9 mouse cellular contexts compared by ENCODE assay signal in the genomic region with DNA sequence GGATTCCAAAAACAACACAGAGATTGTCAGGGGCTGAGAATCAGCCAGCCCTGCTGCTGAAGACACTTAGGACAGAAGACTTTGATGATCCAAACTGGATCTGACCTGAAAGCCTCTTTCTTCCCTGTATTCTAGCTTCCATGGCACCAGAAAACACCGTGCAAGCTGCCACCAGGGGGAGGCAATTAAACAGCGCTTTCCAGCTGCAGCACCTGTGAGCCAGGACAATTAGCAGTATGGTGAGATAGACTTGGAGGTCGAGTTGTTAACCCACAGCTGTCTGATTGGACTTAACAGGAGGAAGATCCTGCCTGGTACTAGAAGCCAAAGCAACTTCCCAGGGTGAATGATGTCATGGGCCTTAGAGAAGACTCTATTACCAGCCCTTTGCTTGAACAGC. TPM values are rescaled to one million over a fixed set of nuclear protein-coding genes. Genes with fewer than 3 reads are reported as not detected.
DNase-seq lines count a peak whose midpoint lies in the region; ATAC-seq lines count a peak whose summit lies in the region.
"Had no signal": no experiment of that assay in that cellular context is flagged by ENCODE, and none has a peak within 500 bp of the region (broad histone marks: within the 10 kb centered on the region; RNA-seq: fewer than 3 reads in every experiment).

No protein-coding gene starts in this region.

- no peak overlapping the region for H3K4me2 ChIP-seq in embryonic facial prominence, embryonic 14.5 days (ENCODE audit: low read depth, low read length)
- no peak overlapping the region for H3K4me2 ChIP-seq in intestine, embryonic 15.5 days (replicated peaks)
- H3K4me2 ChIP-seq: midbrain, embryonic 12.5 days had no signal

- no peak overlapping the region for H3K4me3 ChIP-seq in embryonic facial prominence, embryonic 14.5 days (ENCODE audit: low read depth, low read length)
- H3K4me3 ChIP-seq in intestine, embryonic 15.5 days (replicated peaks) = no peak overlapping the region
- H3K4me3 ChIP-seq: midbrain, embryonic 12.5 days had no signal

- H3K4me1 ChIP-seq in embryonic facial prominence, embryonic 14.5 days (ENCODE audit: control insufficient read depth, insufficient read depth, low read length) = no peaks in the 10 kb centered on the region
- peaks cover 12% of the 10 kb centered on the region for H3K4me1 ChIP-seq in intestine, embryonic 15.5 days (replicated peaks)

- WGBS in embryonic facial prominence, embryonic 14.5 days = 6% methylated on average over 3 of the region's 3 CpGs
- 7% methylated on average over 3 of the region's 3 CpGs for WGBS in intestine, embryonic 15.5 days

- H3K27me3 ChIP-seq in embryonic facial prominence, embryonic 14.5 days (replicated peaks; ENCODE audit: control insufficient read depth, insufficient read depth, low read length) = peaks cover 6% of the 10 kb centered on the region
- H3K27me3 ChIP-seq in intestine, embryonic 15.5 days (replicated peaks) = no peaks in the 10 kb centered on the region

- peak; percentile 57 for DNase-seq in embryo, embryonic 10 days (ENCODE audit: low spot score)
- no peak for DNase-seq in embryo, embryonic 9.5 days (ENCODE audit: extremely low spot score)
- DNase-seq in ovary, postnatal 14 days (ENCODE audit: low spot score) = peak; percentile 39
- DNase-seq in ovary, adult 18-20 months (ENCODE audit: low spot score) = no peak
- DNase-seq in embryonic facial prominence, embryonic 14.5 days (ENCODE audit: low spot score) = peak; percentile 53
- peak; percentile 67 for DNase-seq in lung, postnatal 14 days

- H3K9ac ChIP-seq in embryonic facial prominence, embryonic 14.5 days (ENCODE audit: low read depth, low read length) = no peak overlapping the region
- H3K9ac ChIP-seq in intestine, embryonic 15.5 days = no peak overlapping the region
- H3K9ac ChIP-seq: midbrain, embryonic 12.5 days had no signal

- no peaks in the 10 kb centered on the region for H3K9me3 ChIP-seq in embryonic facial prominence, embryonic 14.5 days (ENCODE audit: control insufficient read depth, low read length)
- H3K9me3 ChIP-seq in intestine, embryonic 15.5 days = no peaks in the 10 kb centered on the region
- H3K9me3 ChIP-seq: midbrain, embryonic 12.5 days had no signal

- H3K27ac ChIP-seq in embryonic facial prominence, embryonic 14.5 days (replicated peaks; ENCODE audit: low read depth, low read length) = no peak overlapping the region
- no peak overlapping the region for H3K27ac ChIP-seq in intestine, embryonic 15.5 days
- H3K27ac ChIP-seq: midbrain, embryonic 12.5 days had no signal

- ATAC-seq in embryonic facial prominence, embryonic 14.5 days (ENCODE audit: low read depth) = no peak
- ATAC-seq in monocyte, adult 5-6 weeks (replicated peaks; ENCODE audit: insufficient number of reproducible peaks, low FRiP score, low TSS enrichment, poor library complexity, severe bottlenecking) = no peak
- no peak for ATAC-seq in intestine, embryonic 15.5 days

- no peaks in the 10 kb centered on the region for H3K36me3 ChIP-seq in embryonic facial prominence, embryonic 14.5 days (ENCODE audit: control insufficient read depth, insufficient read depth, low read length)
- no peaks in the 10 kb centered on the region for H3K36me3 ChIP-seq in intestine, embryonic 15.5 days
- H3K36me3 ChIP-seq: midbrain, embryonic 12.5 days had no signal

RNA-seq across cellular contexts. Expression of a gene that starts 9.4 kb away (rescaled TPM):
- polyA plus RNA-seq in embryonic facial prominence, embryonic 14.5 days (2014; fragmentation: Nextera tagmentation; extraction: Ambion mirVana) = 2.0 and 2.1 TPM in 2 replicates
- total RNA-seq in monocyte, adult 5-6 weeks (2017) = 11.7 to 33.0 TPM (median 18.9 TPM) in 3 replicates
- polyA plus RNA-seq in intestine, embryonic 15.5 days (2015; fragmentation: Nextera tagmentation; extraction: Ambion mirVana) = 14.8 and 16.5 TPM in 2 replicates

RNA-seq across cellular contexts. Expression of a gene that starts 28.2 kb away (rescaled TPM):
- 95.1 and 103 TPM in 2 replicates for polyA plus RNA-seq in embryonic facial prominence, embryonic 14.5 days (2014; fragmentation: Nextera tagmentation; extraction: Ambion mirVana)
- 27.9 to 51.1 TPM (median 46.4 TPM) in 3 replicates for total RNA-seq in monocyte, adult 5-6 weeks (2017)
- 94.4 and 101 TPM in 2 replicates for polyA plus RNA-seq in intestine, embryonic 15.5 days (2015; fragmentation: Nextera tagmentation; extraction: Ambion mirVana)

Comparison
In these comparisons a context has a peak if more than half of its experiments do, and no peak if none do; other contexts are left out.
1. DNase-seq: peak in embryo, embryonic 10 days (single experiment), ovary, postnatal 14 days (single experiment), embryonic facial prominence, embryonic 14.5 days (single experiment) and lung, postnatal 14 days (single experiment); none in embryo, embryonic 9.5 days (single experiment) and ovary, adult 18-20 months (single experiment).